Mouse (Mus musculus): ENCODE measurements around the gene Copg2. TPM values are rescaled to one million over a fixed set of nuclear protein-coding genes. Genes with fewer than 3 reads are reported as not detected.

Gene Copg2
- polyA plus RNA-seq, 1 experiment from 2014 or later = 31.5 TPM

DNA sequence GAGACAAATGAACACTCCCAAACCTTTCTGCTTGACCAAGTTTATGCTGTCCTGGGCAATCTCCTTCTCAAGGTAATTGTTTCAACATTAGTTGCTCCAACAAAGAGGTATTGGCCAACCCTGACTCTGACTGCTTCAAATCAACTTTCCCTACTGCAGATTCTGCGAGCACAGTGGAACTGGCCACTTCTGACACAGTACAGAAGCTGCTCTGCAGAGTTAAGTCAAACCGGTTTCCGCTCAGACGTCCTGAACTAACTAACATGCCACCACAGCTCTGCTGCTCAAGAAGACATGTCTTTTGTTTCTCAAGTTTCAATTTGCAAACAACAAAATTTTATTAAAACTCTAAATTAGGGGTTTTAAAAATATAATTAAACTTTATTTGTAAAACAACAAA is 3.5 kb downstream of the Copg2 start:
- ATAC-seq (ENCODE audit: low FRiP score) = no peak
- WGBS = 87% methylated on average over 4 of the region's 4 CpGs
- H3K27ac ChIP-seq = no peak overlapping the region

GRCm38 (mm10) chr6:30891761-30892160 is 4.8 kb downstream of the Copg2 start:
- Histone ChIP-seq H3K9ac (no peak overlapping the region), H3K9me3 (no peaks in the 10 kb centered on the region), H3K4me3 (replicated peaks) (no peak overlapping the region), H3K4me1 (peaks cover 10% of the 10 kb centered on the region), H3K27ac (no peak overlapping the region), H3K36me3 (replicated peaks) (peaks cover 22% of the 10 kb centered on the region), H3K27me3 (no peaks in the 10 kb centered on the region), H3K4me2 (no peak overlapping the region)
- ATAC-seq (ENCODE audit: low FRiP score) = no peak

More for the DNA sequence above, 3.5 kb downstream of the Copg2 start:
- peaks cover 20% of the 10 kb centered on the region for H3K36me3 ChIP-seq (replicated peaks)
- H3K27me3 ChIP-seq = no peaks in the 10 kb centered on the region
- H3K9ac ChIP-seq = no peak overlapping the region
- peaks cover 14% of the 10 kb centered on the region for H3K4me1 ChIP-seq
- H3K4me3 ChIP-seq (replicated peaks) = no peak overlapping the region
- no peaks in the 10 kb centered on the region for H3K9me3 ChIP-seq
- H3K4me2 ChIP-seq = no peak overlapping the region

DNA sequence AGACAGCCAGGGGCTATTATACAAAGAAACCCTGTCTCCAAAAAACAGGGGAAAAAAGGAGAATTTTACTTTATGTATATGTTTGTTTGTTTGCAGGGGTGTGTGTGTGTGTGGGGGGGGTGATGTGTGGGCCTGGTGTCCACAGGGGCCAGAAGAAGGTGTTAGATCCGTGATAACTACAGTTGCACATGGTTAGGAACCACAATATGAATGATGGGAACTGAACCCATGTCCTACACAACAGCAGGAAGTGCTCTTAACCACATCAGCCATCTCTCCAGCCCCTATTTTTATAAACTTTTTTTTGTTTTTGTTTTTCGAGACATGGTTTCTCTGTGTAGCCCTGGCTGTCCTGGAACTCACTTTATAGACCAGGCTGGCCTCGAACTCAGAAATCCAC is 11.7 kb downstream of the Copg2 start:
- Histone ChIP-seq H3K4me2 (no peak overlapping the region), H3K9ac (no peak overlapping the region), H3K4me1 (no peaks in the 10 kb centered on the region), H3K27ac (no peak overlapping the region), H3K9me3 (no peaks in the 10 kb centered on the region), H3K36me3 (replicated peaks) (peaks cover 39% of the 10 kb centered on the region), H3K27me3 (no peaks in the 10 kb centered on the region), H3K4me3 (replicated peaks) (no peak overlapping the region)
- 92% methylated on average over 3 of the region's 3 CpGs for WGBS
- no peak for ATAC-seq (ENCODE audit: low FRiP score)

DNA sequence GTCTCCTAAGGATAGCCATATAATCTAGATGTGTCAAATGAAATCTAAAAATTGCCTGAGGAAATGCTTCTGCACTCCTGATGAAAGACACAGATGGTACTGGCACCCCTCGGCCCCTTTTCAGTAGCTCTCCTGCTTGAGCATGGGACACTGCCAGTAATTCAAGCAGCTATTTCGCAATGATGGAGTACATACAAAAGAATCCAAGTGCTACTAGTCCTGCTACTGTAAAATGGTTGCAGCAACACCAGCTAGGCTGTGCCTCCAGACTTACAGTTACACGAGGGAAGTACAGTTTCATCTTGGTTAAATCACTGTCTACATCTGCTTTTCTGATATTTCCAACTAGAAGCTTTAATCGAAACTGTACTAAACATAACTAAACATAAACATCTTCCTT is 13.1 kb downstream of the Copg2 start:
- no peaks in the 10 kb centered on the region for H3K4me1 ChIP-seq
- no peaks in the 10 kb centered on the region for H3K27me3 ChIP-seq
- whole genome bisulfite sequencing = 91% methylated on average over 4 of the region's 4 CpGs
- no peak overlapping the region for H3K4me2 ChIP-seq
- peaks cover 34% of the 10 kb centered on the region for H3K36me3 ChIP-seq (replicated peaks)
- H3K9ac ChIP-seq = no peak overlapping the region
- no peak overlapping the region for H3K4me3 ChIP-seq (replicated peaks)
- H3K27ac ChIP-seq = no peak overlapping the region
- no peak for ATAC-seq (ENCODE audit: low FRiP score)
- no peaks in the 10 kb centered on the region for H3K9me3 ChIP-seq

DNA sequence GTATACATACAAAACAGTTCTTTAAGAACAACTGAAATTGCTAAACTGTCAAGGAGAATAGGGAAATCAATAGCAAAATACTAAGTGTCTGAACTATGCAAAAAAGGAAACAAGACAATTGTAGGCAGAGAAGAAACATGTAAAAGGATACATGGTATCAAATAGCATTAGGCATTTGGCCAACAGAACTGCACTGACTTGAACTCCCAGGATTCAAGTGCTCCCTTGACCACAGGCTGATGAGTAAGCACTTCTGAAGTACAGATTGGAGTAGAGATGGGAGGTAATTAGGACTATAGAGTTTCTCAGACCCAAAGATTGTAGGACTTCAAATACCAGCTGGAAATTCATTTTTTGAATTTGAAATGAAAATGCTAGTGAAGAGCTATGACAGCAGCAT is 19.9 kb downstream of the Copg2 start:
- H3K9ac ChIP-seq = no peak overlapping the region
- peaks cover 7% of the 10 kb centered on the region; the same call in 1 of the 2 replicates for H3K4me1 ChIP-seq
- H3K4me2 ChIP-seq = no peak overlapping the region
- no peak overlapping the region for H3K4me3 ChIP-seq (replicated peaks)
- no peak for ATAC-seq (ENCODE audit: low FRiP score)
- 0 out of 2 replicates have a peak, but pooled peaks cover 6% of the 10 kb centered on the region for H3K9me3 ChIP-seq
- H3K36me3 ChIP-seq (replicated peaks) = peaks cover 19% of the 10 kb centered on the region
- H3K27me3 ChIP-seq = no peaks in the 10 kb centered on the region
- H3K27ac ChIP-seq = no peak overlapping the region

DNA sequence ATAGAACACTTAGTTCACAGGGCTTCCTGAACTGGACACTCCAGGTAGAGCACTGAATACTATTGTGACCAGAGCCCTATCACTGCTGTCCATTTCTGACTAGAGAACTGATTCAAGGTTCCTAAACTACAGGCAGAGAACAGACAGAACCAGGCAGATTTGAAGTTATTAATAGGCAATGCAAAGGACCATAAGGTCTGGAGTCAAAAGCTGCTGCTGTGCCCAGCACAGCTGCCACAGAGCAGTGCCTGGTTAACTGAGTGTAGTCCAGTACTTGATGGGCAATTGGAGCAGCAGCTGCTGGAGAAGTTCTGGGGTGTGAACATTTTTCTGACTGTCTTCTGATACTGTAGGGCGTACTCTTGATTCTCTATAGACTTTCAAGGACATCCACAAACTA is 30.1 kb downstream of the Copg2 start:
- no peaks in the 10 kb centered on the region for H3K36me3 ChIP-seq (replicated peaks)
- H3K9me3 ChIP-seq = no peaks in the 10 kb centered on the region
- H3K27me3 ChIP-seq = no peaks in the 10 kb centered on the region
- no peaks in the 10 kb centered on the region for H3K4me1 ChIP-seq
- no peak overlapping the region for H3K9ac ChIP-seq
- no peak overlapping the region for H3K27ac ChIP-seq
- 89% methylated on average over 1 of the region's 1 CpGs for WGBS
- H3K4me3 ChIP-seq (replicated peaks) = no peak overlapping the region
- no peak for ATAC-seq (ENCODE audit: low FRiP score)
- no peak overlapping the region for H3K4me2 ChIP-seq

GRCm38 (mm10) chr6:30865031-30865678 is 31.4 kb downstream of the Copg2 start:
- Histone ChIP-seq H3K27me3 (no peaks in the 10 kb centered on the region), H3K4me3 (replicated peaks) (no peak overlapping the region), H3K4me2 (no peak overlapping the region), H3K27ac (no peak overlapping the region), H3K36me3 (replicated peaks) (no peaks in the 10 kb centered on the region), H3K4me1 (no peaks in the 10 kb centered on the region), H3K9me3 (no peaks in the 10 kb centered on the region), H3K9ac (no peak overlapping the region)
- WGBS = 92% methylated on average over 3 of the region's 3 CpGs
- ATAC-seq (ENCODE audit: low FRiP score) = no peak

DNA sequence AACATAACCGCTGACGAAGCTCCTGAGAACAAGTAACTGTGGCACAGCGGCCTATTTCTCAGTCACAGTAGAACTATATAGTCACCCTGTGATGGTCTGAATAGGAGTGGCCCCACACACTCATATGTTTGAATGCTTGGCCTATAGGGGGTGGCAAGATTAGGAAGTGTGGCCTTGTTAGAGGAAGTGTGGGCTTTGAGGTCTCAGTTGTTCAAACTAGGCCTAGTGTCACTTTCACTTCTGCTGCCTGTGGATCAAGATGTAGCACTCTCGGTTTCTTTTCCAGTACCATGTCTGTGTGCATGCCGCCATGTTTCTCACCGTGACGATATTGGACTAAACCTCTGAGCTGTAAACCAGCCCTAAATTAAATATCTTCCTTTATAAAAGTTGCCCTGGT is 40.6 kb downstream of the Copg2 start:
- WGBS = 94% methylated on average over 7 of the region's 7 CpGs
- Histone ChIP-seq H3K27ac (no peak overlapping the region), H3K4me2 (no peak overlapping the region), H3K9ac (no peak overlapping the region), H3K27me3 (no peaks in the 10 kb centered on the region), H3K9me3 (no peaks in the 10 kb centered on the region), H3K36me3 (replicated peaks) (peaks cover 34% of the 10 kb centered on the region), H3K4me3 (replicated peaks) (no peak overlapping the region), H3K4me1 (no peaks in the 10 kb centered on the region)
- ATAC-seq (ENCODE audit: low FRiP score) = no peak

DNA sequence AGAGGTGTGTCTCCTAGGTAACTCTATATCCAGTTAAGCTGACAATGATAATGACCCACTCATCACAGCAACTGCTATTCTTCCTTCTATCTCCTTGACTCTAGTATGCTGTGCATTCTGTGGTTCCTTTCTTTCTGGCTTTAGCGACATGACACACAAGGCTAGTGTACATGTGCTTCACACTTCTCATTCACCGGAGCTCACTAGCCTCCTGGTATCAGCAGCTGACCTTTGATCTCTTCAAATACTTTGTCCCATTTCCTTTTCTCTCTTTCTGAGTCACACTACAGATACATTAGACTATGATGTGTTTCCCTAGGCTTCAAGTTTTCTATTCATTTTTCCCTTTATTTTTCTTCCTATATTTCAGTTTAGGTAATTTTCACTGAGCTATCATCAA is 41.4 kb downstream of the Copg2 start:
- no peak overlapping the region for H3K4me3 ChIP-seq (replicated peaks)
- no peaks in the 10 kb centered on the region for H3K27me3 ChIP-seq
- H3K27ac ChIP-seq = no peak overlapping the region
- H3K4me1 ChIP-seq = no peaks in the 10 kb centered on the region
- 97% methylated on average over 2 of the region's 2 CpGs for whole genome bisulfite sequencing
- H3K9ac ChIP-seq = no peak overlapping the region
- no peaks in the 10 kb centered on the region for H3K9me3 ChIP-seq
- H3K36me3 ChIP-seq (replicated peaks) = peaks cover 34% of the 10 kb centered on the region
- ATAC-seq (ENCODE audit: low FRiP score) = no peak
- no peak overlapping the region for H3K4me2 ChIP-seq

- no peak overlapping the region for H3K9ac ChIP-seq
- no peak overlapping the region for H3K4me3 ChIP-seq (replicated peaks)
- no peak overlapping the region for H3K4me2 ChIP-seq
- peaks cover 22% of the 10 kb centered on the region for H3K36me3 ChIP-seq (replicated peaks)
- H3K9me3 ChIP-seq = no peaks in the 10 kb centered on the region
- no peaks in the 10 kb centered on the region for H3K27me3 ChIP-seq
- no peak for ATAC-seq (ENCODE audit: low FRiP score)
- 86% methylated on average over 2 of the region's 2 CpGs for WGBS
- H3K4me1 ChIP-seq = no peaks in the 10 kb centered on the region
- no peak overlapping the region for H3K27ac ChIP-seq
Measured at GRCm38 (mm10) chr6:30849818-30850217, 46.8 kb downstream of the Copg2 start.

DNA sequence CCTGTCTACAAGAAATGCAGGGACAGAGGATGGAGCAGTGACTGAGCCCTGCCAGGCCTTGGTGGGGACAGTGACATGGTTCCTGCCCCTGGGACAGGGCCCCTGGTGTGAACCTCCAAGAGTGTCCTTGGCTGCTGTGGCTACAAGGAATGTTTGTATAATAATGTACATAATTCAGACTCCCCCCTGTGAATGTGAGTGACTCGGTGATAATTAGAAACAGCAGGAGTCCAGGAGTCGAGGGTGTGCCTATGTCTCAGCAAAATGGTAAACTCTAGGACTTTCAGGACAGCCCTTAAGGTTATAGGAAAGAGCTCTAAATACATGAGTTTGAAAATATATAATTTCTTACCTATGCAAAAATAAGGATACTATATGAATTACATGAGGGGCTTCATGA is 64.4 kb downstream of the Copg2 start:
- no peak overlapping the region for H3K27ac ChIP-seq
- no peaks in the 10 kb centered on the region for H3K4me1 ChIP-seq
- H3K27me3 ChIP-seq = no peaks in the 10 kb centered on the region
- no peak overlapping the region for H3K4me2 ChIP-seq
- 43% methylated on average over 2 of the region's 2 CpGs for WGBS
- H3K9ac ChIP-seq = no peak overlapping the region
- no peak for ATAC-seq (ENCODE audit: low FRiP score)
- no peaks in the 10 kb centered on the region for H3K9me3 ChIP-seq
- no peaks in the 10 kb centered on the region for H3K36me3 ChIP-seq (replicated peaks)
- H3K4me3 ChIP-seq (replicated peaks) = no peak overlapping the region

DNA sequence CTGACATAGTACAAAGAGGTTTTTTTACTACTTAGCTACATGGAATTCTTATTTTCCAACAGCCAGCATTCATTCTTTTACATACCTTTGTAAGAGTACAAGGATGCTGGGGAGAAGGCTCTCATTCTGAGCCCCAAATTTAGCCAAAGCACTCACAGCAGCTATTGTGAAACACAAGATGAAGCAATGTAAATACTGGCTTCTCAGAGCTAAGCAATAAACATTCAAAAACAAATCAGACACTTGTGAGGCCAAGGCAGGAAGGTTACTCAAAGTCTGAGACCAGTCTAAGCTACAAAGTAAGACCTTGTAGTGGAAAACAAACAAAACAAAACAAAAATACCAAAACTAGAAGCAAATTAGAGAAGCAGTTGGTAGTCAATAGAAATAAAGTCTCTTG is 83.0 kb downstream of the Copg2 start:
- Histone ChIP-seq H3K4me3 (replicated peaks) (no peak overlapping the region), H3K4me1 (no peaks in the 10 kb centered on the region), H3K9me3 (no peaks in the 10 kb centered on the region), H3K27ac (no peak overlapping the region), H3K36me3 (replicated peaks) (peaks cover 8% of the 10 kb centered on the region; the same call in 1 of the 2 replicates), H3K9ac (no peak overlapping the region), H3K4me2 (no peak overlapping the region), H3K27me3 (no peaks in the 10 kb centered on the region)
- ATAC-seq (ENCODE audit: low FRiP score) = no peak

- Histone ChIP-seq H3K4me1 (no peaks in the 10 kb centered on the region), H3K27ac (peak overlapping the region; percentile 1; the same call in 1 of the 2 replicates), H3K4me2 (no peak overlapping the region), H3K9ac (no peak overlapping the region), H3K36me3 (replicated peaks) (peaks cover 39% of the 10 kb centered on the region), H3K4me3 (replicated peaks) (no peak overlapping the region), H3K27me3 (no peaks in the 10 kb centered on the region), H3K9me3 (no peaks in the 10 kb centered on the region)
- peak; percentile 30; the same call in 1 of the 2 replicates for ATAC-seq (ENCODE audit: low FRiP score)
- 93% methylated on average over 5 of the region's 5 CpGs for WGBS
Measured at GRCm38 (mm10) chr6:30805053-30805752, 91.4 kb downstream of the Copg2 start.
